Mouse (Mus musculus) CD4-positive, CD25-positive, alpha-beta regulatory T cell, adult 2 months (primary cell): Measurements from ENCODE around the gene Hyls1.
A peak's percentile ranks its signal among the peaks of the same experiment; 100 is the strongest.
"Not testable (repeated sequence)": the region's sequence is repeated elsewhere in the genome, so short reads cannot be mapped to it uniquely, and the experiment has no call there.

ENCODE experiments used
- DNase-seq: peaks from one replicate; pipeline ENCODE4 v3.0.0-alpha.2; 2012; ENCODE audit warnings: low read depth, low spot score

Hyls1 gene

GRCm38 (mm10) chr9:35569571-35570534 is at the start of gene Hyls1, which contains the start of gene Pate2:
Gene Hyls1 (minus strand): TSS chr9:35570398.
Gene Pate2 (plus strand): TSS chr9:35570284.
- DNase-seq: peak; percentile 97

- not testable (repeated sequence) for DNase-seq
Observed at GRCm38 (mm10) chr9:35616784-35617183, 46.6 kb upstream of the Hyls1 start.

GRCm38 (mm10) chr9:35614005-35614404 is 43.8 kb upstream of the Hyls1 start:
- DNase-seq: no peak

- DNase-seq: no peak
Observed at GRCm38 (mm10) chr9:35611841-35612240, 41.6 kb upstream of the Hyls1 start, which contains the start of gene Pate4. Gene Pate4 (minus strand): TSS chr9:35611941.

DNA sequence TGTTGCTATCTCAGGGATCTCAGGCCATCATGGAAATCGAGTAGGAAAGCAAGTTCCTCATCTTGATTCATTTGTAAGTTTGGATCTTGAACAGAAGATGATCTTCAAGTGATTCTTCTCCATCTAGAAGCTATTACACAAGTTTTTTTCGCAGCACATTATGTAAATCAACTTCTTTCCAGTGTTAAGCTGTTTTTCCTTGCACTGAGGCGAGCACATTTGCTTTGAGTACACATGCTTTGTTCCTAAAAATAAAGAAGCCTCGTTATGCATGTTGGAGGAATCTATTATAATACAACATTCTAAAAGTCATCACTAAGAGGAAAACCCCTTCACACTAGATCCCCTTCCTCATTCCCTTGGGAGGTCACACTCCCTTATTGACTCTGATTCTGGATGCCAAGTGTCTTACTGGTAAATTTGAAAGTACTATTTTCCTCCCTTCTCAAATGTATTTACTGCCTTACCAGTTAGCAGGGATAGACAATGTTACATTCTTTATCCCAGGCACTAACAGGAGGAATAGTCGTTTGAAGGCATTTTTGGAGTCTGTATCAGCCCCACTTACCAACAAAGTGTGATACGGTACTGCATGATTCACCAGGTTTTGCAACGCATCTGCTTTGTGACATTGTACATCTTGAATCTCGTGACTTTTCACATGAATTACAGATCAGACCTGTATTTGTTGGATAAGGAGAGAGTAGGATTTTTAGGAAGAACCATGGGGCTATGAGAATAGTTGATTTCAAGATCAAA is 37.6 kb upstream of the Hyls1 start:
- DNase-seq: no peak

GRCm38 (mm10) chr9:35592903-35593302 is 22.7 kb upstream of the Hyls1 start:
- DNase-seq: peak; percentile 22

DNA sequence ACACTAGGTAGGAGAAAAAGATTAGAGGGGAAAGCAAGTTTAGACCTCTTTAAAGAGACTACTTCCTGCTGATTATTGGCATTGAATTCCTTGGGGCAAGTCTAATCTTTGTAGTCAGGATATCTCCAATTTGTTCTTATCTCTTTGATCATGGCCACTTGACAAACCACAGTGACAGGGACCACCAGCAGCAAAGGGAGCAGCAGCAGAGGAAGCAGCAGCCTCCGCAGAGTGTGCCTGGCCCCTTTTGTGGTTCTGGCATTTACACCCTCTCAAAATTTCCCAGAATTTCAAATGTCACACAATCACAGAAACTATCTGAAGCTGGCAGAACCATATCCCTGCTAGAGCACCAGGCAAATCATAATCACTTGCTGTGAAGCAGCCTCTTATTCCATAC is 17.5 kb upstream of the Hyls1 start:
- DNase-seq: no peak

GRCm38 (mm10) chr9:35574416-35574815 is 4.2 kb upstream of the Hyls1 start:
- no peak for DNase-seq

- no peak for DNase-seq
Observed at GRCm38 (mm10) chr9:35570663-35571062, 465 bp upstream of the Hyls1 start.

- no peak for DNase-seq
Observed at GRCm38 (mm10) chr9:35567995-35568394, 2.2 kb downstream of the Hyls1 start.

- DNase-seq: no peak
Observed at GRCm38 (mm10) chr9:35564536-35565240, 5.5 kb downstream of the Hyls1 start.

DNA sequence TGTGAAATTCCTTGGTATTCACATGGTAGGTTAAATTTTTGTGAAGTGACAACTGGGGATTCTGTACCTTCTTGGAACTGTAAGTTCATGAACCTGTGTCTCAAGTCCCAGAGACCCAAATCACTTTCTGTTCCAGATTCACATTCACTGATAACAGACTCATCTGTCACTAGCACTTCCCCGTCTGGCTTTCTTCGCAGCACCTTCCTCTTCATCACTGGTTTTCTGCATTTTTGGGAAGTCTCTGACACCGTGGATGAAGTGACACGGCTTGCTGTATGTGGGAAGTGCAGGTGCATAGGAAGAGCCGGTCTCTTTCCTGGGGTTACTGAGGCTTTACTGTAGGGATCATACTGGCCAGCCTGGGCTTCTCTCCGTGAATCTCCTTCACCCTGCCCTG is 8.6 kb downstream of the Hyls1 start:
- DNase-seq: no peak

DNA sequence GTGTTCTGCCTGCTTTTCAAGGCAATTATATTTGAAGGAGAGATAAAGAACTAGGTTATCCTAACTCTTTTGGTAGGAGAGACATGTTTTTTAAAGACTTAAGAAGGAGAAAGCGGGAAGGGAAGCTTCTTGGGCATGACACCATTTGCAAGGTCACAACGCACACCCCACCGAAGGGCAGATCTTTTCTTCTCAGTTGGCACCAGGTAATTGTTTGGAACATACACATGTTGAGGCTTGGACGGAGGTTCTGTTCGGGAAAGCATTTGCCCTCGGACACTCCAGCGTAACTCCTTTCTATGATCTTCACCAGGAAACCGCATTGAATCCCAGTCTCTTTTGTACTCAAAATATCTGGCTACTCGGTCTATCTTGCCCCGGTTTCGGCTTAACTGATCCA is 9.1 kb downstream of the Hyls1 start:
- DNase-seq: no peak

- peak; percentile 89 for DNase-seq
Observed at GRCm38 (mm10) chr9:35559009-35559890, 10.9 kb downstream of the Hyls1 start.

GRCm38 (mm10) chr9:35558257-35559008 is 11.8 kb downstream of the Hyls1 start, which contains the start of the genes Ddx25 and Pus3:
Gene Ddx25 (minus strand): TSS chr9:35558528.
Gene Pus3 (plus strand): TSS chr9:35558595.
- peak; percentile 63 for DNase-seq

- DNase-seq: no peak
Observed at GRCm38 (mm10) chr9:35556494-35557102, 13.6 kb downstream of the Hyls1 start.

- DNase-seq: no peak
Observed at GRCm38 (mm10) chr9:35548455-35548854, 21.7 kb downstream of the Hyls1 start.

DNA sequence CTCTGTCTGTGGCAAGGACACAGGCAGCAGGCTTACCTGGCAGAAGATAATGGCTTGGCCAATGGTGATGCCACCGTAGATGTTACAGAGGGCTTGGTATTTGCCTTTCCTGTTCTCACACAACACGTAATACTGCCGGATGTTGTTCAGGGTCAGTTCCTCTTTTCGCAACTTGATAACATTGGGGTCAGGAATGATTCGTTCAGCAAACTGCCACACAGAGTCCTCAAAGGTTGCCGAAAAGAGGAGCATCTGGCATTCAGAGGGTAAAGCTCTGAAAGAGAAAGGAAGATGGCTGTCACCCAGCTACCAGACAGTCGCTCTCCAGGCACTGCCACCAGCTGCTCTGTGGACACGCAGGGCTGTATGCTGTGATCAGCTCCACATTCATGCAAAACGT is 23.5 kb downstream of the Hyls1 start:
- DNase-seq: no peak

- no peak for DNase-seq
Observed at GRCm38 (mm10) chr9:35545704-35546103, 24.5 kb downstream of the Hyls1 start.
